Mouse (Mus musculus) adrenal gland, adult (tissue): Measurements from ENCODE around the gene Anapc2.
A peak's percentile ranks its signal among the peaks of the same experiment; 100 is the strongest.

Experiments used
- DNase-seq, 2 experiments: peaks; one replicate each; pipeline ENCODE4 v3.0.0; 2022 to 2023; ENCODE audit warnings: low spot score in 1 of 2; ENCODE audit not compliant: inconsistent age in 2 of 2

Anapc2 gene

DNA sequence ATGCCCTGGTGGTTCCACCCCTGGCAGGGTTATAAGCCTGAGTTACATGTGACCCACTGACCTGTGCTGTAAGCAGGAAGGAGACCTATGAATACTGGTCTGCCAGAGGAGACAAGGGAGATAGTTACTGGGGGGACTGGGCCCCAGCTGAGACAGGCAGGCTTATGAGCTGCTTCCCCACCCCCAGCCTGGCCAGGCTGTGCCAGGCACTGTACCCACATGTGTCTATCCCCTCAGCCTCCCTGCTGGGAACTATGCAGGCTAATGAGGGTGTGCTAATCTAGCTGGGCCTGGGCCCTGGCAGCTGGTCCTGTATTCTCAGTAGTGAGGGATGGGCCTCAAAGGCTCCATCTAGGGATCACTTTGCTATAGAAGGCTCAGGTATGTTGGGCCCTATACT is 5.0 kb upstream of the Anapc2 start:
- DNase-seq: no peak

DNA sequence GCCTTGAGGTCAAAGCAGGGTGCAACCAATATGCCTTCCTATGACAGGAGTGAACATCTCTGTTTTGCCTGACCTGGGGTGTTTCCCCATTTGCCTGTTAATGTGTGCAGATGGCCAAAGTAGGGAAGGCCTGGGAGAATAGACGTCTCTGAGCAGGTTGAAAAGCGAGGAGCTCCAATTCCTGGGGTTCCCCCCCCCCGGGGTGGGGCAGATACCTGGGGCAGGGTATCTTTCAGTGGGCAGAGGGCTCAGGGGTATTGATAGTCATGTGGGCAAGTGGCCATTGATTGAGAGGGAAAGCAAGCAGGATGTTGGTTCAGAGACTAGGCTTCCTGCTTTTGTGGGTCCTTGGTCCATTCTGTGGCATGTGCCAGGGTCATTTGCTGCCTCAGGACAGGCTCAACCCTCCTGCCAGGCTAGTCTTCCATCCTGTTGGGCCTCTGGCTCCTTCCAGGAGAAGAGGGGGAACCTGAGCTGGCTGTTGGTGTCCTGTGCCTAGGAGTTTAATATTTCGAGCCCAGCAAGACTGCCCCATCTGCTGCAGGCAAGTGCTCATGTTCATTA is 4.5 kb upstream of the Anapc2 start:
- no peak for DNase-seq

DNA sequence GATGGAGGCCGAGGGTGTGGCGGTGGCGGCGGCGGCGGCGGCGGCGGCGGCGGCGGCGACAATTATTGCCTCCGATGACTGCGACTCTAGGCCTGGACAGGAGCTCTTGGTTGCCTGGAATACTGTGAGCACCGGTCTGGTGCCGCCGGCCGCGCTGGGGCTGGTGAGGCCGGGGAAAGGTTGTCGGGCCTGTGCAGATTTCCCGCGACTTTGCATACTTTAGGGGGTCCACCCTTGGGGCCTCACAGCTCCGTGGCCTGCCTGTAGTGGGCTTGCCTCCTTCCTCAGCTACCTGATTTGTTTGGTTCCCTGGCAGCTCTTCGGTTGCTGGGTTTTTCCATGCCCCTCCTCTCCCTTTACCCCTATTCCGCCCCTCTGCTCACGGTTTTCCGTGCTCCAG is 237 bp downstream of the Anapc2 start:
- no peak for DNase-seq

DNA sequence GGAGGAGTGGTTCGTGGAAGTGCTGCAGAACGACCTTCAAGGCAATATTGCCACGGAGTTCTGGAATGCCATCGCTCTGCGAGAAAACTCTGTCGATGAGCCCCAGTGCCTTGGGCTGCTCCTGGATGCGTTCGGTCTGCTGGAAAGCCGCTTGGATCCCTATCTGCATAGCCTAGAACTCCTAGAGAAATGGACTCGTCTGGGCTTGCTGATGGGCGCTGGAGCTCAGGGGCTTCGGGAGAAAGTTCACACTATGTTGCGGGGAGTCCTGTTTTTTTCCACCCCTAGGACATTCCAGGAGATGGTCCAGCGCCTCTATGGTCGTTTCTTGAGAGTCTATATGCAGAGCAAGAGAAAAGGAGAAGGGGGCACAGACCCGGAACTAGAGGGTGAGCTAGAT is 732 bp downstream of the Anapc2 start:
- DNase-seq: no peak

DNA sequence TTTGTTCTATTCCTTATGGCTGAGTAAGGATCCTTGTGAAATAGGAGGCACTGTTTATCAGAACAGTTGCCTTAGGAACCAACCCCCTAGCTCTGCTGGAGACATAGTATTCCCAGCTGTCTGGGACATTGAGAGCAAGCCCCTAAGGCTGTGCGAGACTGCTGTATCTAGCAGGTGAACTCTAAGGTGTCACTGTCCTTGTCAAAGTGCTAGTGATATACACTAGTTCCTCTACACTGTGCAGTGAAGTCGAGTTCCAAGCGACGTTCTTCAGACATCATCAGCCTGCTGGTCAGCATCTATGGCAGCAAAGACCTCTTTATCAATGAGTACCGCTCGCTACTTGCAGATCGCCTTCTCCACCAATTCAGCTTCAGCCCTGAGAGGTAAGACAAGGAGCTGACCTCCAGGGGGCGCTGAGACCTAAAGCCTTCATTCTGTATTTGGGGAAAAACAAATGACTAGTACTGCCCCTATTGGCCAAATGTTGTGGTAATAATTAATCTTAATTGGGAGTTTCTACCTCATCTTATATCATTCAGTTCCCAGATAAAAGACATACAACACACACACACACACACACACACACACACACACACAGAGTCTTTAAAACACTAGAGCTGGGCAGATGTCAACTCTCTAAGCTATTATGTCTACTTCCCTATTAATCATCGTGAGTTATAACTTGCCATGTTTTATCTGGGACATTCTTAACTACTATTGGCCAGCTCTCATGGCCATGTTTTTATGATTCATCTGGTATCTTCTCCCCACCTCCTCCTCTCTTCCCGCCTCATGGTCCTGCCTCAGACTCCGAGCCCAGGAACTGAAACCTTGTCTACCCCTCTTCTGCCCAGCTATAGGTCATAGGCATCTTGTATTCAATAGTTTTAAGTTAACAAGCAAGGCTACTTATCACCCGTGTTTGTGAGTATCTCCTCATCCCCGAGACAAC is 6.9 kb downstream of the Anapc2 start:
- peak; percentile 75 to 92 for DNase-seq

DNA sequence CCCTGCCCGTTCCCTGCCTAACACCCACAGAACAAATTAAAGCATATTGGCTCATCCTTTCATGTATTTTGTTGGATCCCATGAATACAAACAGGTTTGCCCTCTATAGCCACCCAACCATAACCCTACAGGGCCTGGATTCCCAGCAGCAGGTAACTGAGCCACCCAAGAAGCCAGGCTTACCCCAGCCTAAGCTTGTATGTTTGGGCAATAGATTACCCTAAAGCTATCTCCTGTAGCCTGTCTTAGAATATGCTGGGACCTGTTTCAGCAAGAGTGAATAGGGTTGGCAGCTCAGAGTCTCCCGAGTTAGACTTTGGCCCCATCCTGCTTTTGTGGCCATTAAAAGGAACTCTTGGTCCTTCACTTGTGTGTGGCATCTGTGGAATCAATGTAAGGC is 13.3 kb downstream of the Anapc2 start:
- no peak for DNase-seq

DNA sequence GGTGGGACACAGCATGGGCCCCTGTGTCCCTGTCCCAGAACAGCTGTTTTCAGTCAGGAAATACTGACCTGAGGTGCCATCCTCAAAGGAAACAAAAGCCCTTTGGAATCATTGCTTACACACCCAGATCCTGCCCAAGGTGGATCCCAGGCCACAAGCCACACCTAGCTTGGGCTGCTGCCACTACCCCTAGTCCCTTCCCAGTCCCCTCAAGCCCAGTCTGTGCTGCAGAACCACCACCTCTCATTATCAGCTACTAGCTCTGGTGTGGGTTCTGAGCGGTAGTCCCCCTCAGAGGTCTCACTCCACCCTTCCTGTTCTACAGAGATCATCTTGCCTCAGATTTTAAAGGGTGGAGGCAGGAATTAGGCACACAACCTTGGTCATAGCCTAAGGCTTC is 14.0 kb downstream of the Anapc2 start:
- DNase-seq: no peak

DNA sequence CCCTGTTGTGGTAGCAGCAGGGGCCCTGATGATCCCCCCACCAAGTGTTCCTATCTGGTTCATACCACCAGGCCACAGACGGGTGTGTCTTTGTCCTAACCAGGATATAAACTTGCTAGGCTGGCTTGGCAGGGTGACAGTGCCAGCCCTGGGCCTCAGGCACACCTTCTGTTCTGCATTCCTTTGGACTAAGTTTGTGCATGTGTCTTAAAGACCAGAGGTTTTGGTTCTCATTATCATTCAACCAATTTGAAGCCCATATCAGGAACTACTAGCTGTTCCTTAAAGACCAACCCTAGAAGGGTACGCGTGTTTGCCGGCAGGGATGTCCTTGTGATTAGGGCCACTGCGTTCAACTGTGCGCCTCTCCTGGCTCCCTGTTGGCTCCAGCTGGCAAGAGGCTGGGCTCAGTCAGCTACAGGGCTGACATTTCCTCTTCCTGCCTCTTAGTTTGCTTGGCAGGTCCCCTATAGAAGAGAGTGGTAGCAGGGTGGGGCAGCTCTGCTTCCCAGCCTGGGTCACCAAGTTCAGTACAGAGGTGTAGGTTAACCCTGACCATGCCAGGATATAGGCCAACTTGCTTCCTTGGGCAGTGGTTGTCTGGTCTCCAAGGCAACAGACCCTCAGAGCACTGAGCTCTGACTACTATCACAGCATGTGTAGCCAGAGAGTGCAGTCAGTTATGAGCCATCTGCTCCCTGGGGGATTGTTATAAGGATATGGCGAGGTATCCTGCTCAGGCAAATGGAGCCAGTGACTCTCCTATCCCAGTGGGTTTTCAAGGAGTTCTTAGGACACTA is 14.8 kb downstream of the Anapc2 start:
- no peak for DNase-seq

DNA sequence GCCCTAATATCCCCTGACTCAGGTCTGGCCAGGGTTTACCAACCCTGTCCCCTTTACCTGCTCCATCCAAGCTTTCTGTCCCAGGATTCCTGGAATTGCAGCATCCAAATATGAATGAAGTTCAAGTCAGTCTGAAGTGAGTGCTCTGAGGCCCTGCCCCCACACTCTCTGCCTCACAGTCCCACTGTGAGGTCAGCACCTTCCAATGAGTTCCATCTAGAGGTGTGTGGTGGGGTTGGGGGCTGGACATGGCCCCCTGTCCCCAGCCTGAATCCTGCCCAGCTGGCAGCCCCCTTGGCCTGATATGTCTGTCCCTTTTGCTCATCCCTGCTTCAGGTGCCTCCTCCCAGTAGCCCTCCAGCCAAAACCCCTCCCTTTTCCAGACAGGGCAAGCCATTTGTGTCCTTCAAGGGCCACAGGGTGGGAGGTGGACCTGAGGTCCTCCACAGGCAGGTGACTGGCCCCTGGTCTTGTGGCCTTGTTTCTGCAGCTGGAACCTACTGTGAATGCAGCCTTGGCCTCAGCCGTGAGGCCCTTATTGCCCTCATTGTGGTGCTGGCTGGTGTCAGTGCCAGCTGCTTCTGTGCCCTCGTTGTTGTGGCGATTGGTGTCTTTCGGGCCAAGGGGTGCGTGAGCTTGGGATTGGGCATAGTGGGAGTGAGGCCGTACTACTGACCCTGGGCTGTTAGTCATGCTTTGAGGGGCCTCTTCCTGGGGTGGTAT is 15.8 kb downstream of the Anapc2 start, which contains the start of gene Tmem210:
TSS of gene Tmem210 (plus strand) at position 219 of the 723 bp plus-strand sequence.
- DNase-seq: no peak

DNA sequence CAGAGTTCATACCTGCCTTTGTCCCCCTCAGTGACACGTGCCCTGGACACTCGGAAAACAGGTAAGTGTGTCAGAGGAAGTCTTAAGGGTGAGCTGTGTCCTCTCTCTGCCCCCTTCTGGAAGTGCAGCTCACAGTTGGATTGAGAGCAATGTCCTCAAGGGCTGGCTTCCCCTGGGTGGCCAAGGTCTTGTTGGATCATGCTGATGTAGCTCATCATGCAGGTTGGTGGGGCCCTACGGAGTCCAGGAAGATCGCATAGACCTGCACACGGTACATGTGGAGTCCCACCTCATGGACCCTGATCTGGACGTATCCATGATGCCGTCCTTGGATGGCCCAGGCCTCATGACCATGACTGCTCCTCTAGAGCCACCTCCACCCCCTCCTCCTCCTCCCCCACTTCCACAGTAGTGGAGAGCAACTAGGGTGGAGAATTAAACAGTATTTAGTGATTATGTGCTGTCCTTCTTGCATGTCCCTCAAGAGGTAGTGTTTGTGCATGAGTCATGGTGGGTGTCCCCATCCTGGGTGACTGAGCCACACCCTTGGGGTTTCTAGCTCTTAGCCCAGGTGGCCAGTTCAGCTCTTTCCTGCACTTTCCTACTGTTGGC is 16.6 kb downstream of the Anapc2 start:
- no peak for DNase-seq

DNA sequence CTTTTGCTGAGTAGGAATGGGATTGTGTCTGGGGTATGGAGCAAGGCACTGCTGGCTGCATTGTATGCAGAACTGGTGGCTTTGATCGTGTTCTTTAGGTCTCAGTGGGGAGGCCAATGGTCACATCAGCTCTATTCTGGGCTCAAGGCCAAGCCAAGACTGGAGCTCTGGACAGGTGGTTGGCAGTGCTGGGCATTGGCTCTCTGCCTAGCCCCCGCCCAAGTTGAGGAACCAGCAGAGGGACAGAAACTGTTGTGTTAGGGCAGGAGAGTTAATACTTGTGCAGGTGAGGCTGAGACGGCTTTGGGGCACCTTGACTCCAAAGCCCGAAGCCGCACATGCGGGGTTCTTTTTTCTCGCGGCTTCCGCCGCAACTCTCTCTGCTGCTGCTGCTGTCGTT is 17.4 kb downstream of the Anapc2 start, which contains the start of gene Lrrc26:
TSS of gene Lrrc26 (plus strand) at position 265 of the 400 bp plus-strand sequence.
- no peak for DNase-seq

DNA sequence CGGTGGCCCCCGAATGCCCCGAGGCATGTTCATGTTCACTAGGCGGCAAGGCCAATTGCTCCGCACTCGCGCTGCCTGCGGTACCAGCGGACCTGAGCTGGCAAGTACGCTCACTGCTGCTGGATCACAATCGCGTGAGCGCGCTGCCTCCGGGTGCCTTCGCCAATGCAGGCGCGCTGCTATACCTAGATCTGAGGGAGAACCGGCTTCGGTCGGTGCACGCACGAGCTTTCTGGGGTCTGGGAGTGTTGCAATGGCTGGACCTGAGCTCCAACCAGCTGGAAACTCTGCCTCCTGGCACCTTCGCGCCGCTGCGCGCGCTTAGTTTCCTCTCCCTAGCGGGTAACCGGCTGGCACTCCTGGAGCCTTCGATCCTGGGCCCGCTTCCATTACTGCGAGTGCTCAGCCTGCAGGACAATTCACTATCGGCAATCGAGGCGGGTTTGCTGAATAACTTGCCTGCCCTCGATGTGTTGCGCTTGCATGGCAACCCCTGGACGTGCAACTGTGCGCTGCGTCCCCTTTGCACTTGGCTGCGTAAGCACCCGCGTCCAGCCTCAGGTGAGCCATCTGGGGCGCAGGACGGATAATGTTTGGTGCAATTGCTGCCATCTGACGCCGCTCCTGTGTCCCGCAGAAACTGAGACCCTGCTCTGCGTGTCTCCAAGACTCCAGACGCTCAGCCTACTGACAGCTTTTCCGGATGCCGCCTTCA is 18.0 kb downstream of the Anapc2 start:
- DNase-seq: peak in 1 of 2 experiments; percentile 75

DNA sequence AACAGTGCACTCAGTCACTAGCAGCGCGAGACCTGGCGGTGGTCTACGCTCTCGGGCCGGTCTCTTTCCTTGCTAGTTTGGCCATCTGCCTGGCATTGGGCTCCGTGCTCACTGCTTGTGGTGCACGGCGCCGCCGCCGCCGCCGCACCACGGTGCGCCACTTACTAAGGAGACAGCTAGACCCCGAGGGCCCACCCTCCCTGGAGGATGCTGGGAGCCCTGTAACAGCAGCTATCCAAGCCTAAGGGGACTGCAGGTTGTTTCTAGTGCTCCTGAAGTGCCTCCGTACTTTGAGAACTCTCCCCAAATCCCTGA is 18.5 kb downstream of the Anapc2 start:
- no peak for DNase-seq

DNA sequence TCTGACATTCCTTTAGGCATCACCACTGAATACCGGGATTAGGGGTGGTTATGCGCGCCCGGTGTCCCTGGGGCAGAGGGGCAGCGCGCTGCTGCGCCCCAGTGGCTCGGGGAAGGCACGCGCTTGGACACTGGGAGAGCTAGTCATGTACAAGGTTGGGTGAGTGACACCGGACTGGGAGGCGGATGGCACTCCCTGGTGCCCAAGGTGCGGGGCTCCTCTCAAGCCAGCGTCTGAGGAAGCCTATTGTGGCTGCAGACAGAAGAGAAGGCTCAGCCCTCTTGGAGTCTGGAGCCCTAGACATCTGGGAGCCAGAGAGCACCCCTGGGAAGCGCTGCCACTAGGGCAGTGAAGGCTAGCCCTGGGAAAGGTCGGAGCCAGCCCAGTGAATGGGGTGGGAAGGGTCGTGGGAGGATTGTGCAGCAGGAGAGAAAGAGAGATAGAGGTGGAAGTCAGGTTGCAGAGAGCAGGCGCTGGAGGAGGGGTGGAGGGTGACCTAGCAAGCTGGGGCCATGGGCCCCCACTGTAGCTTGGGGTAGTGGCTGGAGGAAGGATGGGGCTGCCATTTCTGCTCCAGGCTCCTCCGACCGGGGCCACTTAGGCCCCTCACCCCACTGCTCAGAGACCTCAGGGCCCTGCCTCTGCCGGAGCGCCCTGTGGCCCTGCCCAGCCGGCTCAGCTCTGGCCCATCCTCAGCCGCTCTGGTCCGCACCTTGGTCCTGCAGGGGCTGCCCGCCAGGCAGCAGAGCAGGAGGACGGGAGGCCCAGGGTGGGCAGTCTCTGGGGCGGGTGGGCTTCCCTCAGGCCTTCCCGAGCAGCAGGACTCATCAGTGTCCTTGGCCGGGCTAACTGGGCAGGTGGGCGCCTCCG is 19.1 kb downstream of the Anapc2 start:
- peak in 1 of 2 experiments; percentile 56 for DNase-seq

DNA sequence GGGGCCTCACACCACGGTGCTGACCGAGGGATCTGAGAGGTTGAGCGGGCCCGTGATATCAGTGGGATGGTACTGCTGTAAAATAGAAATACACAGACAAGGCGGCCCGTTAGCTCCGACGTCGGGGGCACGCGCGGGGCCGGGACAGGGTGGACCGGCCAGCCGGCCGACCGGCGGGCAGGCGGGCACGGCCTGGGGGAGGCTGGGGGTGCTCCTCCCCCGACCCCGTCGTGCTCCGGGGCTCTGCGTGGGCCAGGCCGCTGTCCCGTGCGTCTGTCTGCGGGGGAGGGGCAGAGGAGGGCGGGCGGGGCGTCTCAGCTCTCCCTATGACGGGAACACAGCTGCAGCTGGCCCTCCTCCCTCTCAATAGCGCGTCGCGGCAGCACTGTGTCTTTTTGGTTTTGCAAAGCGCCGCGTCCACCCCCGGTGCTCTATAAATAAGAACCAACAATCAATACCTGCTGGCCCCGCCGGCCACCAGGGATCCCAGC is 19.8 kb downstream of the Anapc2 start:
- DNase-seq: no peak

DNA sequence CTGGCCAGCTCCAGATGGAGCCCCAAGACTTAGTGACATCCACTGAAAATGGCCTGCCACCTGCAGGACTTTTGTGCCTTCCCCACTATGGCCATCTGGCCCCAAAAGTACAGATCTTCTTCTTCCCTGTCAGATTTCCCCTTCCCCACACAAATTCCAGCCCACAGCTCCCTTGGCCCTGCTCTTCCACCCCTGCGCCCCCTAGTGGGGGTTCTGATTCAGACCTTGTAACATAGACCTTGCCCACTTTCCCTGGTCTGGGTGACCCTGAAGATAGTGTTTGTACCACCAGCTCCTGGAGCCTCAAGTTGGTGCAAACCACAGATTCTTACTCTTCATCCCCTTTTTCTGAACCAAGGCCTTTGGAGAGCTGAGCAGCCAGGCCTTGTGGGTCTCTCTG is 20.6 kb downstream of the Anapc2 start:
- DNase-seq: peak; percentile 58 to 90

DNA sequence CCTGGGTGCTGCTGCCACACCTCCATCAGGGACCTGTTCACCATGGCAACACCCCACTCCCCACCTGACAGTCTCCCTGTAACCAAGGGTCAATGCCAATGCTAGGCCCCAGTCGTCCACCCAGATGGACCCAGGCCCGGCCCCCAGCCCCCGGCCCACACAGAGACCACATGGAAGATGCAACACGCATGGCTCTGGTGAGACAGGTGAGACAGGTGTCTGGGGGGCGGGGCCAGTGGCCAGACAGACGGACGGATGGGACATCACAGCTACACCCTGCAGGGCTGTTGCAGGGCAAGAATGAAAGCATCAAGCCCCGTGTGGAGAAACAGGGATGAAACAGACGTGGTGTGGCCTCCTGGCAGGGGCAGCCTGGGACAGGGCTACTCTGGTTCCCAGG is 21.4 kb downstream of the Anapc2 start:
- DNase-seq: no peak

DNA sequence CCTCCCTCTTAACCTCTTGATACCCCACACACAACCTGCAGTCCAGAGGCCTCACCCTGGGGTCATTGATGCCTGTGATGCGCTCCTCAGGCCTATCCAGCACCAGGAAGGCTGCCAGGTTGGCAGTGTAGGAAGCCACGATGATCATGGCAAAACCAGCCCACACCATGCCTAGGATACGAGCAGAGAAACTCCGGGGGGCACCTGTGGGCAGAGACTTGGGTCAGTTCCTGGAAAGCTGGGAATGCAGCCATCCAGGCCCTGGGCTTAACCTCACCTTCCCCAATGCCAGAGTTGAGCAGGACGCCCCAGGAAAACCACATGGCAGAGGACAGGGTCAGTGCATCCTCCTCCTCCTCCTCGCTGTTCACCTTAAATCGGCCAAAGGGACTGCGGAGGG is 24.8 kb downstream of the Anapc2 start:
- no peak for DNase-seq

DNA sequence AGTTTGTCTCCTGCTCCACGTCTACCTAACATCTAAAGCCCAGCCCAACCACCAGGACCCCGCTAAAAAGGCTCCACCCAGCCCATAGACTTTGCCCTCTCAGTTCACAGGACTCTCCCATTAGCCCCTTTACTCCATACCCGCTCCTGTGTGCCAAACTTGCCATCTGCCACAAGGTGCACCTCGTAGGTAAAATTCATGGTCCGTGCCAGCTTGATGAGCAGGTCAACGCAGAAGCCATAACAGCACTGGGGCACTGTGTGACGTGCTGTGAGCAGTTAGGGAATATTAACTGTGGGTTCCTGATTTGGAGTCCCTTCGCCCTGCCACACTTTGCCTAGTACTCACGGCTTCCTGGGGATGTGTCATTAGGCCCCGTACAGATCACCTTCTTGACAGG is 25.8 kb downstream of the Anapc2 start:
- DNase-seq: no peak
